Mouse (Mus musculus) liver, embryonic 14.5 days (tissue): Measurements from ENCODE around the gene Fras1.

Experiments
- CTCF ChIP-seq: IDR thresholded peaks from 2 replicates; pipeline ENCODE4 v1.5.1; 2016; ENCODE audit warnings: antibody characterized with exemption, low read depth, control low read depth
- EP300 ChIP-seq: IDR thresholded peaks from 2 replicates; pipeline ENCODE4 v1.6.1; 2016; ENCODE audit warnings: antibody characterized with exemption, low read depth

DNA sequence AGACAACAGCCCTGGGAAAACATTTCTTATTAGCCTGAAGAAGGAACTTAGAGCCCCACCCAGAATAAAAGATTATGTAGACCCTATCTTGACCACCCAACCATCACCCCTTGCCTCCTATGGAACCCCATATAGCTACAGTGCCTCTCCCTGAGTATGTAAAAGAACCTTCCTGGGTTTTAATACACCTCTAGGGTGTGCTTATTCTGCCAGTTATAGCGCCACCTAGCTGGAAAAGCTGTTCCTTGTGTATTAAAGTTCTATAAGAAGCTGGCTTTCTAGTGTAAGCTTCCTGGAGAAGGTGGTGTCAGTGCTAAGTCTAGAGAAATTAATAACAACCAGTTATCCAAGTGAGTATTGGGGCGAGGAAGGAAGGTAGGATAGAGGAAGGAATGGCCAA is 303.7 kb downstream of the Fras1 start:
- TF ChIP-seq CTCF (peak; percentile 26; the same call in 1 of the 2 replicates), EP300 (no peak)
